Mouse (Mus musculus) retina, postnatal 7 days (tissue): ENCODE measurements around the gene Gtsf1l.

Source experiments
- DNase-seq: peaks from one replicate; pipeline ENCODE4 v3.0.0-alpha.2; 2012; ENCODE audit warnings: low read depth, low spot score

Gene Gtsf1l

DNA sequence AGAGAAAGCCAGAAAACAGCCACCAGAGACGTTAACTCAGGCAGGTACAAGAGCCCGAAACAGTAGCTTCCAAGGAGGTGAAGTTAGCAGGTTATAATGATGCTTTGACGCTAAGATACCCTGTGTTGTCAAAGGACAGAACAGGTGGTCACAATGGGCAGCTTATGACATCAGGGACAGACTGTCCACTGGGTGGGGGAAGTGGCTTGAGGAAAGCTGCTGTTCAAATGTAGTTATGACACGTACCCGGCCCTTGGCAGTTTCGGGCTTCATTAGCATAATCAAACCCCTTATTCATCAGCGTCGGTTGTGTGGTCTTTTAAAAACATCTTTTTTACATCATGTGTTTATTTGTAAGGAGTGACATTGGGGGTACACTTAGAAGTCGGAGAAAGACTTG, at the start of gene Gtsf1l:
Gene Gtsf1l (minus strand): TSS at position 128 of the 400 bp plus-strand sequence.
- DNase-seq, result no peak

DNA sequence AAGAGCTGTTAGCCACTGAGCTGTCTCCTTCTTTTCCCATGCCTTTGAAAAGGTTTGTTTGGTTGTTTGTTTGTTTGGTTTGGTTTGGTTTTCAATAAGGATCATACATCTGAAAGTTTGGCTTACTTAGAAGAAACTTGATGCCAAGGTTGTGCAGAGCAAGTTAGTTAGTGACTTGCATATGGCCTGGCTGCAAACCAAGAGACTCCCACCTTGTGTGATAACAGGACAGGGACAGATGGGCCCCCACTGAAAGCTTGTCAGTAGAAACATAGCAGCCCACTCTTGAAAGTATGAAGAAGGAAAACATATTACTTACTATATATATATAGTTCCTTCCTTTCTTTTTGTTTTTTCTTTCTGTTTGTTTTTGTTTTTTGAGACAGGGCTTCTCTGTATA, 49.3 kb upstream of the Gtsf1l start:
- no peak for DNase-seq

DNA sequence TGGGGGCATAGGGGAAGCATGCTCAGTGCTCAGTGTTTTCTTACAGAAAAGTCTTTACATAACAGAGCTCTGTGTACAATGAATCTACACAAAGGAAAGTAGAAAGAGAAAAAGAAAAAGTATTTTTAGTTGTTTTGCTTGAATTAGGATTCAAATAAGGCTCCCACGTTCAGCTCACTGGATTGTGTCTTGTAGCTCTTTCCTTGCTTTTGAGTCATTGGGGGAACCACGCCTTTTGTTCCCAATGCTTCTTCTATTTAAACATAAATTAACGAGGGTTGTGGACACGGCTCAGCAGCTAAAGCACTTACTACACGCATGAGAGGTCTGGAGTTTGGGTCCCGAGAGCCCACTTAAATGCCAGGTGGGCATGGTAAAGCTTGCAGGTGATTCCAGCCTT, 48.3 kb upstream of the Gtsf1l start:
- DNase-seq, result no peak

DNA sequence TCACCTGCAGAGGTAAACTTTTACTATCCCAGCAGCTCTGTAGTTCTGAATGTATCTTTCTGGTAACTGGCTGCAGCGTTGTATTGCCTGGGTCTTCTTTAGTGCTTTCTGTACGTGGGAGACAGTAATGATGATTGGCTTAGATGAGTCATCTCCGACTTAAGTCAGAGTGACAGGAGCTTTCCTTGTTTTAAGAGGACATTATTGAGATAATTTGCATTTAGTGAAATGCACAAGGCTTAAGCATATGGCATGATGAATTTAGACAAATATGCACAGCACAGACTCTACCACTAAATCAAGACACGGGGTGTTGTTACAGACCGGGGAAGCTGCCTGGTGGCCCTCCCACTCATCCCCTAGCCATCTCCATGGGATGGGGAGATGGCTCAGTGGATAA, 44.7 kb upstream of the Gtsf1l start:
- no peak for DNase-seq

DNA sequence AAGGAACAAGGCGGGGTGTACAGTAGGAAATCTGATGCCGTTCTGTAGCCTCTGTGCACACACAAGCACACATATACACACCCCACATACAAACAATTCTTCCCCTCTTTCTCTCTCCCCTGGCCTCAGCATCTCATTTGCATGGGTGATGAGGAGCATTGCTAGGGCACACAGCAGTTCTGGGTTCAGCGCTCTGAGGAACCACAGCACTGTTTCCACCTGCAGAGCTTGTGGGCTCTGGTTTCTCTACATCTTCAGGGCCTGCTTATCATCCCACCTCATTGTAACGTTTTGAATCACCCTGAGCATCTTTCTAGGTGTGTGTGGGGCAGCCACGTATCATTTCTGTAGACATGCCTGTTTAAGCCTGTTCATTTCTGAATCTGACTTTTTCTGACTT, 43.2 kb upstream of the Gtsf1l start:
- no peak for DNase-seq

DNA sequence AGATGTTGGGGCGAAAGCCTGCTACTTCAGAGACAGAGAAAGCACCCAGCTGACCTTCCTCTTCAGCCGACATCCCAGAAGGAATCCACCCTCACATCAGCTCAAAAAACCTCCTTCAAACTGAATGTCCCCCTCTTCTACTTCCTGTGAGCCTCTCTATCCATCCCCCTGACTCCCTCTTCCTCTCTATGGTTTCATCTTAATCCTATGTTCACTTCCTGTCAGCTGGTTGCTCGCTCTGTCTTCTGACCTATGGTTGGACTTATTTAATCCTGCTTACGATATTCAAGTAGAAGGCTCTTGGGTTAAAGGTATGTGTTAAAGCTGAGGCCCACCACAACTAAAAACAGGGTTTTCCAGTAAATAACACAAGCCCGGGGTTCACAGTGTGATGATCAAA, 35.8 kb upstream of the Gtsf1l start:
- no peak for DNase-seq

DNA sequence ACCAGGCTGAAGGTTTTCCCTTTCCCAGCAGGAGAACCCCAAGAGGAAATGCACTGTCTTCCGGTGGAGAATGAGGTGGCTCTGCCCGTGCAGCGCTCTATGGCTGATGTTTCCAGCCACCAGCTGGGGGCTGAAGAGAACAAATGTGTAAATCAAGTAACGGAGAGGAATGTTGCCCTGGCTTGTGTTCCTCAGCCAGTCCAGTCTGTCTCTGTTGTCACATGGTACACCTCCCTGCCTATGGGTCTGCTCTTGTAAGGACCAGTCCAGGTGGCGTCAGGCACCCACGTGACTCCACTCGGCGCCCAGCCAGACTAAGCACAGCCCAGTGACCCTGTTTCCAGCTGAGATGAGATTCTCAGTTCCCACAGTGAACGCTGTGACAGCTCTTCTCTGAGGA, 34.7 kb upstream of the Gtsf1l start:
- DNase-seq, result peak; percentile 71

DNA sequence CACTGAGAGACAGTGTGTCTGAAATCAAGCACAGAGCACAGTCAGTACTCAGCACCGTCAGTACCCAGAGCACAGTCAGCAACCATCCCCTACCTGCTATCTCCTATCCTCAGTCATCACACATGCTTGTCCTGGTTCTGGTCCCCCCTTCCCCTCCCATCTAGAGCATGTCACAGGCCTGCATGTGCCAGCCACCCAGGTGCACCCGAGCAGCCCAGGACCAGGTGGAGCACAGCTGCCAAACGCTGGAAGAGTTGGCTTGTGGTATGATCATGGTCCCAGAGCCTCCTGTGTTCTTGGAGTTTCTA, 33.7 kb upstream of the Gtsf1l start:
- DNase-seq, result no peak

DNA sequence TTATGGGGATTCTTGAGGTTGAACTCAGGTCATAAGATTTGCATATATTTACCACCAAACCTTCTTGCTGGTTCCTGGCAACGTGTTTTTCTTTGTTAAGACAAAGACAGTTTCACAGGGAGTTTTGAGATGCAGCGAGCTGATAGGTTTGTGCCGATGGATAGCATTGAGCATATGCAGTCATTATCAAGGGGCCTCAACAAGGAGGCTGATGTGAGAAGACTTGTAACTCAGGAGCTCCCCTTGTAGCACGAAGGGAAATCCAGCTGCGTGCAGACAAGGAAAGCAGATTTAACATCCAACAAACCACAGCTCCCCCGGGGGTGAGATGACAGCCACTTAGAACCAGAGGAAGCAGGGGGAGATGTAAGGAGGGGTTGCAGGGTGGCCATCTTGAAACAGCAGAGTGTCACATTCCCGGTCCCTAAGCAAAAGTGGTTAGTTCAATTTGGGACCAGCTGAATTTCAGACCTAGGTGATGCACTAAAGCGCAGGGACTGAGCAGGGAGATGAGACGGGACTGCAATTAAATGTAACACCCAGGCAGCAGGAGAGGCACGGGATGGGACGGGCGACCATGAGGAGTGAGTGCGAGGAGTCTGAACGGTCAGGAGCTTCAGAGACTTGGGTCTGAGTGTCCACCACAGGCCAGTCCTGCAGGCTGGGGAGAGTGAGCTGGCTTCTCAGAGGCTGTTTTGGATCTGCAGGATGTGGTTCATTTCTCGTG, 33.1 kb upstream of the Gtsf1l start:
- no peak for DNase-seq

DNA sequence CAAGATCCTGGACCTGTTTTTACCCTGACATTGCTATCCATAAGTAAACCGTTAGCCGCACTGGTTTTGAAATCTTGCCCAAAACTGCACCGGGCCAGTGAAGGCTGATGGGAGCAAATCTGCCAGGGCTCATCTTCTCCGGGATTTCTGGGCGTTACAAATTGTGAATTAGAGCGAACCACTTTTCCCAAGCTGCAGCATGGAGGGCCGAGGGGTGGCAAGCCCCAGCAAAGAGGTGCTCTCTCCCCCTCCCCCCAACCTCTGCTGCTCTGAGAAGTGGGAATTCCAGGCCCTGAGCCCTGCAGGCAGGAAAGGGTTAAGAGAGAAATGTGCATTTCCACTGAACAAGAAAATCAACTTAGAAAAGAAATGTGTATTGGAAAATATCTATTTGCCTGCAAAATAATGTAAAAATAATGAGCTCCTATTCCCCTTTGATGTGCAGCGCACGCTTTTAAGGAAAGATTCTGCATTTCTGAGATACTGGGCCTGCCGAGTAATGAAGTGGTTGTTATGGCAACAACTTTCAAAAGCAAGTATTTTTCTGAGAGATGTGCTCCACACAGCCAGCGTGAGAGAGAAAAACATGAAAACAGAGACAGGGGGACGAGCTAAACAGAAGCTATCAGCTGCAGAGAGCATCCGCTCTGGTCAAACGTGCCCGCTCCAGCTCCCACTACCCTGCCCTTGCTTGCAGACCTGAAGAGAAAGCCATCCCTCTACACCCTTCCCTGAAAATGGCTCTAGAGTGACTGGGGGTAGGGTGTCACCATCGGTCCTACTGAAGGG, 24.0 kb upstream of the Gtsf1l start:
- DNase-seq, result no peak

DNA sequence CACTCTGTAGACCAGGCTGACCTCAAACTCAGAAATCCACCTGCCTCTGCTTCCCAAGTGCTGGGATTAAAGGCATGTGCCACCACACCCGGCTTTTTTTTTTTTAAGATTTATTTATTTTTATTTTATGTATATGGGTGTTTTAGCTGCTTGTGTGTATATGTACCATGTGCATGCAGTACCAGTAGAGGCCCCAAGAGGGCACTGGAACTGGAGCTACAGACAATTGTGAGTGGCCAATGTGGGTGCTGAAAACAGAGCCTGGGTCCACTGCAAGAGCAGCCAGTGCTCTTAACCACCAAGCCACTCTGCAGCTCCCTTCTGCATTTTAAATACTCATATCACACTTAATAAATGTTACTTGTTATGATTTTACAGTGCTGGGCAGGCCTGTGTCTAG, 23.1 kb upstream of the Gtsf1l start:
- no peak for DNase-seq

DNA sequence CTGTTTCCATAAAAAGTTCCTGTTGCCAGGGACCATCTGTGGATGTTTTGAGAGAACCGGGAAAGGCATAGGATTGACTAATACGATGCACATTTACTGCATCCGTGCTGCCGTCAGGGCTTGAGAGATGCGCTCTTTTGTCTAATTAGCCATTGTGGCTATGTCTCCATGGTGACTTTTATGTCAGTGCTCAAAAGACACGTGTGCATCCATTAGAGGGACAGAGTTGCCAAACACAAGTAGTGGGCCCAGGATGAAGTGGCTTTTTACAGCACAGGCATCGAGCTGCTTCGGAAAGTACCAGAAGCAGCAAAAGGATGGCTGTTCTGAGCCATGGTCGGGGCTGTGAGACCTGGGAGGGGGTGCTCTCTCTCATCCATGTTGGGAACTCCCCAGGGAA, 20.7 kb upstream of the Gtsf1l start:
- DNase-seq, result no peak

DNA sequence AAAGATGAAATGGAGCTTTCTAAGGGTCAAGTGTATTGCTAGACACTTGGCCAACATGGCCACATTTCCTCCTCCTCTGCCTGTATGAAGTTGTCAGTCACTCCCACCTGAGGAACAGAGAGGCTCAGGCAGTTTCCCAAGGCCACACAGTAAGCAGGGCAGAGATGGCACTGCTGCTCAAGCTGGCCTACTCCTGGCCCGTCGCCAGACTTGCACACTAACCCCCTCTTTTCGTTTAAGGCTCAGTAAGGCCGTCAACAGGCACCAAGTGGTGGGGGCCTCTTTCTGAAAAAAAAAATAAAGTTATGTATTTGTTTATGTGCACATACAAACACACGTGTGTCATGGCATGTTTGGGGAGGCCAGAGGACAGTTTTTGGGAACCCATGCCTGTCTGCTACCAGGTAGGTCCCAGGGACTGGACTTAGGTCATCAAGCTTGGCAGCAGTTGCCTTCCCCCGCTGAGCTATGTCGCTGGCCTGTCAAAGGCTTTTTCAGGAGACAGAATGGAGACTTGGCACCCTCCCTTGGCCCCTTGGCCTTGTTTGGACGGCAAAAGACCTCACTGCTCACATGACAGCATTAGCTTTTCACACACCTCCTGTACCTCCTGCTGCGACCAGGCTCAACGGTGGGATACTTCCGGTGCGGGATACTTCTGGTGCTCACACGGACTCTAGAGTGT, 16.6 kb upstream of the Gtsf1l start:
- no peak for DNase-seq

DNA sequence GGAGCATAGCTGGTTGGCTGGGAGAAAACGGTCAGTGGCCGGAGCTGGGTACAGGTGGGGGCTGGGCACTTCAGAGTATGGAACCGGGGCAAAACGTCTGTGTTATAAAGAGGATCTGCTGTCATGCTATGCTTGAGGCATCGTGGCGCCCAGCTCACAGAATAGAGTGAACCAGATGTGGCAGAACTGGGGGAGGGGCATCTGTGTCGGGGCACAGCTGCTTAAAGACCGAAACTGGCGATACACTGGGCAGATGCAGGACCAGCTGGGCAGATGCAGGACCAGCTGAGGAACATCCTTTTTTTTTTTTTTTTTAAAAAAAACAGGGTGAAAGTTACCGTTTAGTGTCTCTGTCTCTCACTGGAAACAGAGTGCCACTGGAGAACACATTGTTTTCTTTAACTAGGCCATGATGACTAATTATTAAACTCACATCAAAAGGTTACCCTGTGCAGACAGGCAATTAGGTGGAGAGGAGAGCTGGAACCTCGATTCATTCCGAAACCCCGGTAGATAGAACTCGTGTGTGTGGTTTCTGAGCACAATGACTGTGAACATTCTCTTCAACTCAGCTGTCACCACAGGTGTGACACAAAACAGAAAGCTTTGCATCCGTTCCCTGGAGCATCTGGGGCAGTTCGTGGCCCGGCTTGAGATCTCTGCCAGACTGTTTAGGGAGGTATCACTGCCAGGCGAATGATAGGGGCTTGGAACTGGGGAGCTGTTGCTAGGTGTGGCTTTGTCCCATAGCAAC, 15.4 kb upstream of the Gtsf1l start:
- DNase-seq, result no peak

DNA sequence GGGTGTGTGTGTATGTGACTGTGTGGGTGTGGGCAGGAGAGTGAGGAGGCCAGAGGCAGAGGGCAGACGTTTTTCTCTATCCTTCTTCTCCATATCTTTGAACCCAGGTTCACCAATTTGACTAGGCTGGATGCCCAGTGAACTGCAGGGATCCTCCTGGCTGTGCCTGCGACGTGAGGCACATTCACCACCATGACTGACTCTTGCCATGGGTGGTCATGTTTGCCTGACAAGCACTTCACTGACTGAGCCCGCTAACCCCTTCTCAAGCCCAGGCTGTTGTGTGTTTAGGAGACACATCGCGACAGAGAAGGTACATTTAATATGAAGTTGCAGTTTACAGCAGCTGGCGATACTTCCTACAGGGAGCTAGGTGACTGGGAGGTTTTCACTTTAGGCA, 14.6 kb upstream of the Gtsf1l start:
- no peak for DNase-seq

DNA sequence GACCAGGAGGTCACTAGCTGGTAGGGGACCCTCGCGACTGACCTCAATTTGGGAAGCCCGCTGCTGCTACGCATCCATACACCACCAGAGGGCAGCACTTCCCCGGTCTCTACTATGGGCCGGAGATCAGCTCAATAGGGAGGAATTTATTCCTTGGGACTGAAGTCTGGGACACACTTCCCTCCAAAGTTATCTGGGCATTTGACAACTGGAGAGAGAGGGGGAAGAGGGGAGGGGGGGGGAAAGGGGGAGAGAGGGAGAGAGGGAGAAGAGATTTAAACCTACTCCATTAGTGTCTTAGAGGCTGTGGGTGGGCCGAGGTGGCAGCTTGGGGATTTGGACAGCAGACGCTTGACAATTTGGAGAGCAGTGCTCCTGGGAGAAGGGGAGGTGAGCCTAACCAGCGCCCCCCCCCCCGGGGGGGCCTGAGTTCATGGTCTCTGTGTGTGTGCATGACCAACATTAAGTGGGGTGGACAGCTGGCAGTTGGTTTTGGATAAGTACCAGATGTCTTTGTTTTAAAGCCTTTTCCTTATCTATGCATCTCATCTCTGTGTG, 14.1 kb upstream of the Gtsf1l start:
- peak; percentile 61 for DNase-seq

DNA sequence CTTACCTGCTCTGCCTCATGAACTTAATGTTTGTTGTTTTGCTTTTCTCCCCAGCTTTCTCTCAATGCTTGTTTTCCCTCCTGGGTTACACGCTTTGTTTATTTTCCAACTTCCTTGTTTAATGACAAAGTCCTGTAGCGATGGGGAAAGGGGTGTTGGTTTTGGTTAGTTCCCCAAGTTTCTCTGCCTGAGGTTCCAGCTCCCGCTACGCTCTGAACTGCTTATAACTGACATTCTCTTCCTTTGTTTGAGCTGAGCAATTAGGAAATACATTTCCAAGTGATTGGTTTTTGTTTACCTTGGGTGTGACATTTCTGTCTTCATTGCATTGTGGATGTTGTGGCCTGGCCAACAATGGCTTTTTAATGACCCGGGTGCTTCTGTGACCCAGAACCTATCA, 12.9 kb upstream of the Gtsf1l start:
- DNase-seq, result no peak

DNA sequence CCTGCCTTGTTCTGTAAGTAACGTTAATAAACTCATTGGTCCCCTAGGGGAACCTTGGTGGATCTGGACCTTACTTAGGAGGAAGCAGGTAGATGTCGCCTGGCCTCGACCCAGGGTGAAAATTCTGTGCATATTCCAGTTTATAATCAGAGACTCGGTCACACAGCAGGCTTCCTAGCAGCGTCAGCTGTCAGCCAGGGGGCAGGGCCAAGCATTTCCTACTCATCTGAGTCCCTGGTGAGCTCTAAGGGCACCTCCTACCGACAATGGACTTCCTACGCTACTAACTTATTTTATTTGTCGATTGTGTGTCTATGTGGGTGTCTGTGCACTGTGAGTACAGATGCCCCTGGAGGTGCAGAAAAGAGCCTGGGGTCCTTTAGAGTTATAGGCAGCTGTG, 12.3 kb upstream of the Gtsf1l start:
- DNase-seq, result no peak

DNA sequence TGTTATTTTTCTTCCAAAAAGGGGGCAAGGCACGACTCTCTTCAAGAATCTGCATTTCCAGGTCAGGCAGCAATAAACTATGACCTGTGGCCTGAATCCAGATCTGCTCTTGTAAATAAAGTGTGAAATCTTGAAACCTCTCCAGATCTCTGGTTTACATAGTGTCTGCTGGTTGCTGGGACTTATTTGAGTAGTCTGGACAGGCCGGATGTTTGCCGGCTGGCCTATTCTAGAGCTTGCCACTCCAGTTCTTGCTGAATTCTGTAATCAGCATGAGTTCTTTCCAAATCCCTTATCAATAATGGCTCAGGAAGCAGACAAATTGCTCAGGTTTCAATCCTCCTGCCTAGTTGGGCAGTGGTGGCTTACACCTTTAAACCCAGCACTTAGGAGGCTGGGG, 8.1 kb upstream of the Gtsf1l start:
- no peak for DNase-seq

DNA sequence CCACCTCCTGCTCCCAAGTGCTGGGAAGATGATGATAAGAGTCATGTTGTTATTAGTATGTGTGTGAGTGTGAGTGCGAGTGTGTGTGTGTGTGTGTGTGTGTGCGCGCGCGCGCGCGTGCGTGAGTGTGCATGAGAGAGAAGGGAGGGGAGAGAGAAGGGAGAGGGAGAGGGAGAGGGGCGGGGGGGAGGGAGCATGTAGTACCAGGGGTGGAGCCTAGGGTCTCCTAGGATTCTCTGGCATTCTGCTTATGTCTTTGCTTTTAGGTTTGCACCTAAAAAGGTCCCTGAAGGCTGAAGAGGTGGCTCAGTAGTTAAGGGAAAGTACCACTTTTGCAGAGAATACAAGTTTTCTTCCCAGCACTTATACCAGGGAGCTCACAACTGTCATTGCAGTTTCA, 7.3 kb upstream of the Gtsf1l start:
- DNase-seq, result no peak

DNA sequence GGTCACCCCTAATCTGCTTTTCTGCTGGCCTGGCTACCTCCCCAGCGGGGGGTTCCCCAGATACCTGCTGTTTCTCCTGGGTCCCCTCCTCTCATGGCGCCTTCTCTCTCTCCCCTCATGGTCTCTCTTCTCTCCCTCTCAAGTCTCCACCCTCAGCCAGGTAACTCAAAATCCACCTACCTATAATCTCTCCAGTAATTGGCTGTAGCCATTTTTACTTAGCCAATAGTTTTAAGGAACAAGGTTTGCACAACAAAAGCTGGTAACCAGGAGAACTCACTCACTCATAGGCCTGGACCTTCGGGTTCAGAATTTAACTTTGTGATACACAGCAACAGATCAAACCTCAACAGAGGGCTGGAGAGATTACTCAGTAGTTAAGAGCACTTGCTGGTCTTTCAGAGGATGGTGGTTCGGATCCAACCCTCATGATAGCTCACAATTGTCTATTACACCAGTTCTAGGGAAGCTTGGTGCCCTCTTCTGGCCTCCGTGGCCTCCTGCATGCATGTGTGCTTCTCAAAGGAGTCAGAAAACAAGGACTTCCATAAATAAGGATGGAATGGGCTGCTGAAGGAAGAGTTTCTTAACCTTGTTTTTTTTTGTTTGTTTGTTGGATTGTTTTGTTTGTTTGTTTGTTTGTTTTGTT, 1.9 kb upstream of the Gtsf1l start:
- DNase-seq, result no peak
